Mouse (Mus musculus): ENCODE results near the gene Slc25a48. TPM values are rescaled to one million over a fixed set of nuclear protein-coding genes. Genes with fewer than 3 reads are reported as not detected.

Slc25a48 gene
- polyA plus RNA-seq, 1 experiment from 2014 or later, result 0.22 TPM

- Histone ChIP-seq H3K4me2 (no peak overlapping the region), H3K9me3 (ENCODE audit: low read depth, low read length) (no peaks in the 10 kb centered on the region), H3K9ac (no peak overlapping the region), H3K4me3 (ENCODE audit: low read depth, low read length) (no peak overlapping the region), H3K27ac (ENCODE audit: low read depth) (no peak overlapping the region), H3K36me3 (ENCODE audit: insufficient read depth) (no peaks in the 10 kb centered on the region), H3K4me1 (ENCODE audit: insufficient read depth) (no peaks in the 10 kb centered on the region), H3K27me3 (ENCODE audit: insufficient read depth, low read length) (peaks cover 13% of the 10 kb centered on the region)
- WGBS, result 82% methylated on average over 11 of the region's 12 CpGs
- no peak for ATAC-seq (ENCODE audit: insufficient read depth)
- TF ChIP-seq CTCF (IDR thresholded peaks at IDR 0.05; ENCODE audit: low read depth), result no peak
- no peak for DNase-seq
Measured at GRCm38 (mm10) chr13:56432496-56432895, 5.7 kb upstream of the Slc25a48 start.

- 16% methylated on average over 10 of the region's 10 CpGs for WGBS
- DNase-seq (peak; percentile 82), ATAC-seq (ENCODE audit: insufficient read depth) (no peak)
- H3K27ac ChIP-seq (ENCODE audit: low read depth), result no peak overlapping the region
- no peak overlapping the region for H3K9ac ChIP-seq
- peak; percentile 86 for TF ChIP-seq CTCF (IDR thresholded peaks at IDR 0.05; ENCODE audit: low read depth)
- no peaks in the 10 kb centered on the region for H3K9me3 ChIP-seq (ENCODE audit: low read depth, low read length)
- H3K4me3 ChIP-seq (ENCODE audit: low read depth, low read length), result no peak overlapping the region
- 0 out of 2 replicates have a peak, but pooled peaks cover 1% of the 10 kb centered on the region for H3K4me1 ChIP-seq (ENCODE audit: insufficient read depth)
- no peaks in the 10 kb centered on the region for H3K36me3 ChIP-seq (ENCODE audit: insufficient read depth)
- no peak overlapping the region for H3K4me2 ChIP-seq
- H3K27me3 ChIP-seq (ENCODE audit: insufficient read depth, low read length), result peaks cover 23% of the 10 kb centered on the region
Measured at GRCm38 (mm10) chr13:56433466-56433865, 4.7 kb upstream of the Slc25a48 start.

- DNase-seq (peak; percentile 14), ATAC-seq (ENCODE audit: insufficient read depth) (no peak)
- Histone ChIP-seq H3K9me3 (ENCODE audit: low read depth, low read length) (no peaks in the 10 kb centered on the region), H3K4me2 (no peak overlapping the region), H3K36me3 (ENCODE audit: insufficient read depth) (no peaks in the 10 kb centered on the region), H3K4me3 (ENCODE audit: low read depth, low read length) (no peak overlapping the region), H3K9ac (no peak overlapping the region), H3K27ac (ENCODE audit: low read depth) (no peak overlapping the region), H3K27me3 (ENCODE audit: insufficient read depth, low read length) (peaks cover 32% of the 10 kb centered on the region), H3K4me1 (ENCODE audit: insufficient read depth) (0 out of 2 replicates have a peak, but pooled peaks cover 6% of the 10 kb centered on the region)
- 73% methylated on average over 9 of the region's 9 CpGs for WGBS
- no peak for TF ChIP-seq CTCF (IDR thresholded peaks at IDR 0.05; ENCODE audit: low read depth)
Measured at GRCm38 (mm10) chr13:56434311-56434751, 3.8 kb upstream of the Slc25a48 start.

GRCm38 (mm10) chr13:56435615-56436287, 2.4 kb upstream of the Slc25a48 start:
- DNase-seq (peak; percentile 69), ATAC-seq (ENCODE audit: insufficient read depth) (peak; percentile 50)
- Histone ChIP-seq H3K9ac (no peak overlapping the region), H3K27me3 (ENCODE audit: insufficient read depth, low read length) (peaks cover 43% of the 10 kb centered on the region), H3K36me3 (ENCODE audit: insufficient read depth) (no peaks in the 10 kb centered on the region), H3K4me3 (ENCODE audit: low read depth, low read length) (no peak overlapping the region), H3K4me1 (ENCODE audit: insufficient read depth) (0 out of 2 replicates have a peak, but pooled peaks cover 6% of the 10 kb centered on the region), H3K4me2 (no peak overlapping the region), H3K9me3 (ENCODE audit: low read depth, low read length) (no peaks in the 10 kb centered on the region), H3K27ac (ENCODE audit: low read depth) (no peak overlapping the region)
- peak; percentile 45 for TF ChIP-seq CTCF (IDR thresholded peaks at IDR 0.05; ENCODE audit: low read depth)
- 45% methylated on average over 10 of the region's 10 CpGs for WGBS

- 60% methylated on average over 7 of the region's 7 CpGs for WGBS
- no peak overlapping the region for H3K27ac ChIP-seq (ENCODE audit: low read depth)
- H3K9ac ChIP-seq, result no peak overlapping the region
- H3K36me3 ChIP-seq (ENCODE audit: insufficient read depth), result no peaks in the 10 kb centered on the region
- H3K27me3 ChIP-seq (ENCODE audit: insufficient read depth, low read length), result peaks cover 20% of the 10 kb centered on the region
- H3K9me3 ChIP-seq (ENCODE audit: low read depth, low read length), result no peaks in the 10 kb centered on the region
- TF ChIP-seq CTCF (IDR thresholded peaks at IDR 0.05; ENCODE audit: low read depth), result no peak
- ATAC-seq (ENCODE audit: insufficient read depth) (no peak), DNase-seq (no peak)
- no peak overlapping the region for H3K4me2 ChIP-seq
- no peak overlapping the region for H3K4me3 ChIP-seq (ENCODE audit: low read depth, low read length)
- H3K4me1 ChIP-seq (ENCODE audit: insufficient read depth), result 0 out of 2 replicates have a peak, but pooled peaks cover 5% of the 10 kb centered on the region
Measured at GRCm38 (mm10) chr13:56443411-56443810, 5.3 kb downstream of the Slc25a48 start.

GRCm38 (mm10) chr13:56444112-56444511, 6.0 kb downstream of the Slc25a48 start:
- Histone ChIP-seq H3K9ac (no peak overlapping the region), H3K4me1 (ENCODE audit: insufficient read depth) (no peaks in the 10 kb centered on the region), H3K4me2 (no peak overlapping the region), H3K36me3 (ENCODE audit: insufficient read depth) (no peaks in the 10 kb centered on the region), H3K27me3 (ENCODE audit: insufficient read depth, low read length) (peaks cover 13% of the 10 kb centered on the region), H3K27ac (ENCODE audit: low read depth) (no peak overlapping the region), H3K9me3 (ENCODE audit: low read depth, low read length) (no peaks in the 10 kb centered on the region), H3K4me3 (ENCODE audit: low read depth, low read length) (no peak overlapping the region)
- ATAC-seq (ENCODE audit: insufficient read depth) (no peak), DNase-seq (no peak)
- WGBS, result 85% methylated on average over 3 of the region's 3 CpGs
- TF ChIP-seq CTCF (IDR thresholded peaks at IDR 0.05; ENCODE audit: low read depth), result no peak

GRCm38 (mm10) chr13:56444996-56445395, 6.8 kb downstream of the Slc25a48 start:
- H3K36me3 ChIP-seq (ENCODE audit: insufficient read depth), result no peaks in the 10 kb centered on the region
- H3K27me3 ChIP-seq (ENCODE audit: insufficient read depth, low read length), result peaks cover 4% of the 10 kb centered on the region; the same call in 1 of the 2 replicates
- H3K9me3 ChIP-seq (ENCODE audit: low read depth, low read length), result no peaks in the 10 kb centered on the region
- no peak overlapping the region for H3K4me2 ChIP-seq
- DNase-seq (no peak), ATAC-seq (ENCODE audit: insufficient read depth) (no peak)
- no peak overlapping the region for H3K9ac ChIP-seq
- no peak overlapping the region for H3K27ac ChIP-seq (ENCODE audit: low read depth)
- 74% methylated on average over 6 of the region's 6 CpGs for WGBS
- TF ChIP-seq CTCF (IDR thresholded peaks at IDR 0.05; ENCODE audit: low read depth), result no peak
- no peaks in the 10 kb centered on the region for H3K4me1 ChIP-seq (ENCODE audit: insufficient read depth)
- H3K4me3 ChIP-seq (ENCODE audit: low read depth, low read length), result no peak overlapping the region

All from lung, embryonic 14.5 days (tissue).